Mouse (Mus musculus) embryonic fibroblast, embryonic 13.5 days (primary cell): Measurements from ENCODE around the gene Pdrg1.

ENCODE experiments used
- CTCF ChIP-seq: IDR thresholded peaks from 2 replicates; pipeline ENCODE4 v1.5.1; 2011; ENCODE audit warnings: mild to moderate bottlenecking, control low read depth, low read length, moderate library complexity, borderline replicate concordance; ENCODE audit not compliant: insufficient read depth
- POLR2A ChIP-seq: IDR thresholded peaks from 2 replicates; pipeline ENCODE4 v1.6.1; 2011; ENCODE audit warnings: low read depth, mild to moderate bottlenecking, control low read depth, low read length, moderate library complexity

DNA sequence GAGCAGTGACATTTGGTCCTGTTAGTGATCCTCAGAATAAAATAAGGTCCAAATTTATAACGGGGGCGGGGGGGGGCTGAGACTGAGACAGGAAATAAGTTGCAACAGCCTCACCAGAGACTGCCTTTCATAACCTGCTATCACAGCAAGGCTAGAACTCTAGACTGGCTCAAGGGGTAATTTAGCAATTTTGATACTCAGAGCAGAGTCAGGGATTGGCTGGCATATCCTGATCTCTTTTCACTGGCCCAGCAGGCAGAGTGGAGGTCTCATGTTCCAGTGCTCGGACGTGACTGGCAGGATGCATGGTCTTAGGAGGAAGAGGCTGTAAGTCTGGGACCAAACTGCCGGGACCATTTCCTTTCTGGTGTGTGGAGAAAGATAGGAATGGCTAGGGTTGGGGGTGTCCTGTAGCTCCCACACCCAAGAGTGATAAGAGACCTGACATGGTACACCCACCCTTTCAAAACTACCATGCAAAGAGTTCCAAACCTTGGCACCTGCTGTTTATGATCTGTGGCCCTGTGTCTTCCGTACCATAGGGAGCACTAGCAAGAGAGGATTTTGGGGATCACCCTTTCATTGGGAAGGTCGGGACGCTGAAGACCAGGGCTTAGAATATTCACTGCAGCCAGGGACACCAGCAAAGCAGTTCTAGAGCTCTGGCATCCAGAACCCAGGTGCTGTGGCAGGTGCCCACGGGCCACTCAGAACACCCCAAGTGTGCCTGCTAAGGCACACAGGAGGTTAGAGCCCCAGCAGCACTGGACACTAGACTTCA lies 49.2 kb upstream of the Pdrg1 start:
- TF ChIP-seq POLR2A (no peak), CTCF (no peak)
